Mouse (Mus musculus) spleen, adult 12 weeks (tissue): ENCODE results near the gene Suco.

Experiments
- DNase-seq: peaks from one replicate; pipeline ENCODE4 v3.0.0; 2022; ENCODE audit warnings: low spot score

Gene Suco

DNA sequence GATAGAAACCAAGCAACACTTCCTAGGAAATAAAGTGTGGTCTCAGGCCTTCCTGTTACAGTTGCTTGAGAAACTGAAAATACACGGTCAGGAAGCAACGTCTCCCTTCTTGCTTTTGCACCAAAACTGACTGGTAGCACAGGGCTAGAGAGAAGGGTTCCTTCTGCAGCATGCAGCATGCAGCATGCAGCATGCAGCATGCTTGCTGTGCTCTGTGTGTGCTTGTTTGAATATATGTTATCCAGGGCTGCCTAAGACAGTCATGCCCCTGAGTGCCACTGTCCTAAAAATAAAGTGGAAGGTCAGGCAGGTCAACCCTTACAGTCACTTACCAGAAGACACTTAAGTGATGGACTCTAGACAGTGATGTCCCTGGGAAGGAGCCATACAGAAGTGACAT, 17.6 kb upstream of the Suco start:
- DNase-seq = no peak

DNA sequence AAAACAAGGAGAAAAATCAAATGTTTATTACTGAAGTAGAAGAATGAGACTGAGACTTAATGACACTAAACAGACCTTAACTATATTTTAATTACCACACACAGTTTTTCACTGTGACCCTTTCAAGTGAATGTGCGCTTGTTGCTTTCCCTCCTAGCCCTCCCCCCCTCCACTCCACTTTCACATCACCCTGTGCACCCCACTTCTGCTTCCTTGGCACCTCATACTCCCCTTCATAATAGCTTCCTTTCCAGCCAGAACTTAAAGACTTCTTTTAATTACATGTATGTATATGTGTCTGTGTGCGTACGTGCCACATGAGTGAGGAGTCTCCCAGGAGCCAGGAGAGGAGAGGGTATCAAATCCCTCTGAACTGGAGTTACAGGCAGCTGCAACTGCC, 12.3 kb upstream of the Suco start:
- DNase-seq = no peak

DNA sequence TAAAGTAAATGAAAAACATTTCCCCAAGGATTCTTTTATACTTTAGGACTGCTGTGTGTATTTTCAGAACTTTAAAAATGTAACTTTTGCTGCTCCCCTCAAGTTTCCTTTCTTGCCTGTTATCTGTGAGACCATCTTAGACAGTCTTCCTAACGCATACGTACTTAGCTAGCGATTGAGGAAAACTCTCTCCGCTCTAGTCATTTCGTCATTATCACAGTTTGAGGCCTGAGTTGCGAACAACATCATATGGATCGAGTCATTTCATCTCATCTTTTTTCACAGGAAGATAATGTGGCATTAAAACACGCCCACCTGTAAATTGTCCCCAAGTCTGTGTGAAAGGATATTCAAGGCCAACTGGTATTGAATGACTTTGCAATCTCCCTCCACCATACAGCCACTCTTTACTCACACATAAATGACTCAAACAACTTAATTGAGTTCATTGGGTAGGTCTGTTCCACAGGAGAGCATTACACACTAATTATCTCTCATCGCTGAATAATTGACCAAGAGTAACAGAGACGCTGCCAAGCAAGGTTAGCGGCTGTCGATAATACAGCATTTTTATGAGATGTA, 11.3 kb upstream of the Suco start:
- DNase-seq = no peak

DNA sequence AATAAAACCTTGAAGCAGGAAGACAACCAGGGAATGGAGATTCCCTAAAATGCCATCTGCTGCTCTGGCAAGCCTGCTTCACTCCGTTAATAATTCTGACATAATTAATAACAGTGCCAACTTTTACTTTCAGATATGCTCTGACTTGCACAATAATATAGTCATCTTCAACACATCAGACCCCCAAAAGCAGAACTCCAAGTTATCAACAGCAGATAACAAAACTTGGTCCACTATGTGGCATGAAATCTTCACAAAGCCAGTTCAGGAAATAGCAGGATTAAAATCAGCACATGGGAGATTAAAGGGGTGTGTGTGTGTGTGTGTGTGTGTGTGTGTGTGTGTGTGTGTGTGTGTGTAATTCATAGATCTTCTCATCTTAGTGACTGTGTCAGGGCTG, 9.3 kb upstream of the Suco start:
- DNase-seq = no peak

DNA sequence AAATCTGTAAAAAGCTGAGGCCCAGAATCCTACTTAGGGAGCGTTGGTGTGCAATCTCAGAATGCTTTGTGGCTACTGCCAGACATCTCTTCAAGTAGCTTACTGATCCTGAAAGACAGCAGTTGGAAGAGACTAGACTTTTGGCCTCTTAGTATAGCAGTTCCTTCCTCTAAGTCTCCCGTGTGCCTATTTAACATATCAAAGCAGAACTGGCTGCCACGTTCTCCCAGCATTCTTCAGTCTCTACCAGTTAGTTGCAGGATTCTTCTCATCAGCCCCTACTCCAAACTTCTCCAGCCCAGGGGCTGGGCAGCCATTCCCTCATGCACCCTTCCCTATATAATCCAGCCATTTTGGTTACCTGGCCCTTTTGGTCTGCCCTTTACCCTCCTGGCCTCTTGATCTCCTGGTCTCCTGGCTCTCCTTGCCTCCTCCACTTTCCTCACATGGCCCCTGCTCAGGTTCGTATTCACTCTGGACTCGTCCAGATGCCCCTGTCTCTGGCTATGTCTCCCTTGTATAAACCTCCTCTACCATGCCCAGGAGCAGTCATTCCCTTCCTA, 1.2 kb upstream of the Suco start:
- DNase-seq = no peak

DNA sequence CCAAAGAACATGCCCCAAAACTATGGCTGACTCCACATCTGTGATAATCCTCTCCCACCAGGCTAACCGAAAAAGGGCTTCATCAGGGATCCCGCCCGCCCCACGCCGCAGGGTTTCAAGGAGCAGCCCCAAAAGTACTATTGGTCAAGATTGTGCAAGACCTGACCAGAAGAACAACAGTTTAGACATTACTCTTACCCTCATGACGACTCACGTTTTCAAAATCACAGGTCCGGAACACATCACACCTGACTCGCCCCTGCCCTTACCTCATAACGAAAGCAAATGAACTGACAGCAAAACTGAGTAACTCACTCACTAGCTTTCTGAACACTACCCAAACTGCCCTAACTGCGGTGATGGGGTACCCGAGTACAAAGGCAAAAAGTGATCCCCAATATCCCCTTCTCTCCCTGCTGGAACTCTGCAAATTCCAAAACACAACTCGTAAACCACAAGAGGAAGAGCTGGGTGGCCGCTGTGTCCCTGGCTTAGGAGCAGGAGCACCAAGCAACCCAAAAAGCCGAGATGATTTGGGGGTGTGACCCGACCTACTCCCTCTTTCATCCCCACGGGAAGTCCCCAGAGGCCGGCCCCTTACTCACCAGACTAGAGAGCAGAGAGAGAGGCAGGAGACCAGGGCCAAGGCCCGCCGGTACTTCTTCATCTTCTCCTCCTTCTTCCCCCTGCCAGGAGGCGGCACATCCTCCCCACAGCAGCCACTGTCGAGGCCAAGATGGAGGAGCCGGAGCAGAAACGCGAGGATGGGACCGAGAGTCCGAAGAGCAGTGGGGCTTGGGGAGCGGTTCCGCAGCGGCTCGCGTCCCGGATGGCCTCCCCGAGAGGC, 553 bp downstream of the Suco start:
- peak; percentile 58 for DNase-seq

DNA sequence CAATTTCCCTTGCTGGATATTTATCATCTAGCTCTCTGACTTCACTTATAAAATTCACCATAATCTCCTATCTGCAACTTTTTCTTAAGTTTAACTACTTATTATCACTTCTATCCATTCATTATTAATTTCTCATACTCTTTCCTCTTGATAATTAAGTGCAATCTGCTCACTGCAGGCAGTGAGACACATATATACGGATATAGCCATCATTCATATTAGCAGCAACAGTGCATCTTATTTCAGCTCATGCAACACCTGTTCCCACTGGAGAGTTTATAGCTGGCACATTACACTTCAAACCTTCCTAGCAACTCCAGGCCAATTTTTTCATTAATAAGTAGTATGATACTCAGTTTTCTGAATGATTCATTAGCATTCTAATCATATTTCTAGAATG, 7.1 kb downstream of the Suco start:
- DNase-seq = no peak

DNA sequence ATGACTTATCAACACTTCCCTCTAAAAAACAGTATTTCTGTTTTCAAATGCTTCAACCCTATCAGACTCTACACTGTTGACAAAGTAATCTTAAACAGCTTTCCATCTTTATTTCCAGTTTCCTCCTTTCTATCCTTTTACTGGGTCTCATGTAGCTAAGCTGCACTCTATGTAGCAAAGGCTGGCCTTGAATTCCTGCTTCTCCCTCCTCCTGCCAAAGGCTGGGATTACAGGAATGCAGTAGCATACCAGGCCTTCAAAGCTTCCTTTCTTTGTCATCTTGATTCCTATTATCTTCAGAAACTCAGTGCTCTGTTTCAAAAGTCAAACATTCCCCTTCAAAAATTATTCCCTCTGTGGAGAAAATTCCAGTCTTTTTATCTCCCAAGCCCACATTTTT, 8.1 kb downstream of the Suco start:
- DNase-seq = no peak

DNA sequence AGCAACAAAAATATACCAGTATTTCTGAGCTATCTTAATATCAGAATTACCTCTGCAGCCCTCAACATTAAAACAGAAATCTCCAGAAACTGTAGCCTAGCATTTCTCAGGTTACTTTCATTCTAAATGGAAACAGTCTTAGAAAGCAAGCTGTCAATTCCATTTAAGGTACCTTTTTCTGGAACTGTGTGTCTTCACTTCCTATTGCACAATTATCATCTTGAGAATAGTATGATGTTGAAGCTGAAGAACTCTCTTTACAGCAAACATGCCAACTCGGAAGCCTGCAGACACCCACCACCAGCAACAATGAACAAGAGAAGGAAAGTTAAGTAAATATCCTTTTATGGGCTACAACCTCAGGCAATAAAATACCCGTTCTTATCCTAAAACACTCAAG, 12.7 kb downstream of the Suco start:
- DNase-seq = no peak

DNA sequence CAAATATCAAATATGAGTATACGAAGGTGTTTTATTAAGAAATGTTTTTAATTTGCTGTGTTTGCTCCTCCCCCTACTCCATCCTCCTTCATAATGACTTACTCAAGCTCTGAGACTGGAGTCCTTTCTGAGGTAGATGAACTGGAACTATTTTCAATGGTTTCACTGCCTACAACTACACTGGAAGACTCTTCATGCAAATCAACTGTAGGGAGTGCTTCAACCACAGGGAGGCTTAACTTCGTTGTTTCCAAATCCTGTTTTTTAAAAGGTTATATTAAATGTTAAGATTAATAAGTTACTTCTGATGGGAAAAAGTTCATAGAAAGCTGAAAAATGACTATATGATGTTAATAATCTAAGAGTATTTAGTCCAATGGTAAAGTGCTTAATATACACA, 17.2 kb downstream of the Suco start:
- DNase-seq = no peak

DNA sequence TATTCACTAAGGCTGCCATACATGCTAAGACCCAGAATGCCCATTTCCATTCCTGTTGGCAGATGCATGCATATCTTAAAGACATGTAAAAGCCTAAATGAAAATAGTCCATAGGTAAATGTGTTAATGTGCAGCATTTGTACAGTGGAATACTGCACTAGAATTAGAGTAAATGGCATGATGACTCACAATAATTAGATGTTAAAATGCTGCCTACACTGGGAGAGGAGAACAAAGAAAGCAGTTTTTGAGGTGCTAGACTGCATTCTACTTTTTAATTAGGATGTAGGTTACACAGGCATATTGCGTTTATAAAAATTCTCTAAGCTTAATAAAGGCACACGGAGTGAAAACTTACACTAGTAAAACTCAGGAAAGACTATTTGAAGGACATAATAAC, 49.8 kb downstream of the Suco start:
- DNase-seq = no peak

DNA sequence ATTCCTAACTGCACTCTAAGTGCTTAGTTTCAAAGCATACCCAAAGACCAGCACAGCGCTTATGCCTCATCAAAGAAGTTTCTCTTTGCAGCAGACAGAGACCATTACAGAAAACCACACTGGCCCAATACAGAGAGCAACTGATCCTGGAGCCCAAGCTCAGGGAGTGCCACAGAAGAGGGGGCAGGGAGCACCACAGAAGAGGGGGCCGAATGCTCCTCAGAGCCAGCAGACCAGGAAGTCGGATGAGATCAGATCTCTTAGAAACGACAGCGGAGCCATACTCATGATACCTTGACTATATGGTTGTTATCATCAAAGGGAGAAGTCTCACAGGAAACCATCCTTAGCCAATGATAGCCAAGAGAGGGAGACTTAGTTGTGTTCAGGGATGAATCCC, 67.1 kb downstream of the Suco start:
- DNase-seq = no peak

DNA sequence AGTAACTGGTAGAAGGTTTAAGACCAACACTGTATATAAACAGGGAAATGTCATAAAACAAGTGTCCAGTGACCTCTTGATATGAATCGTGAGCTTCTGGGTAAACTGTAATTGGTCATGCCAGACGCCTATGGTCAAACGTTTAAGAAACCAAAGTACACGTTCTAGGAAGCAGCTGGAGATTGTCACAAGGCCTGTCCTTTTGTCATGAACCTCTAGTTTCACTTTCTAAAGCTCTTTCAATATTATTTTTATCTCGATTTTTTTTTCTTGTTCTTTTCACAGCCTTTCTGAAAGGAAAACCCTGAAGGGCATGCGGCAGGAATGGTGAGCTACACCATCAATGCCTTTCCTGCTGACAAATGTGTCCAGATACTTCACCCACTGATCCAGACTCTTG, 67.5 kb downstream of the Suco start:
- DNase-seq = no peak

DNA sequence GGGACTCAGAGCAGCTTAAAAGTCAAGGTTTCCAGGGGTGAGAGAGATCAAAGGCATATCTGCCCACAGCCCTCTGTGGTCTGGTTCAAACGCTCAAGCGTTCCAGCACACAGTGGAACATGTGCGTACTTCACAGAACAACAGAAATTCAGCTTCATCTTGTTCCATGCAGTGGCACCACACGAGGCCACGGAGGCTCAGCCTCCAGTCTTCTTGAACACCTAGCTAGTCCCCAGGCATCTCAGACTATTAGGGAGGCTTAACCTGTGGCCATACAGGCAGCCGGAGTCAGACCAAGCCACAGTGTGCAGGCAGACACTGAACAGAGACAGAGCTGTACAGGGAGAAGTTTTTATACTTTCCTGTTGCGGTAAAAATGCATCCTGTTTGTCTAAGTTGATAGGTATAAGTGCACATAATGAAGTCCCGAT, 71.9 kb downstream of the Suco start:
- peak; percentile 19 for DNase-seq

DNA sequence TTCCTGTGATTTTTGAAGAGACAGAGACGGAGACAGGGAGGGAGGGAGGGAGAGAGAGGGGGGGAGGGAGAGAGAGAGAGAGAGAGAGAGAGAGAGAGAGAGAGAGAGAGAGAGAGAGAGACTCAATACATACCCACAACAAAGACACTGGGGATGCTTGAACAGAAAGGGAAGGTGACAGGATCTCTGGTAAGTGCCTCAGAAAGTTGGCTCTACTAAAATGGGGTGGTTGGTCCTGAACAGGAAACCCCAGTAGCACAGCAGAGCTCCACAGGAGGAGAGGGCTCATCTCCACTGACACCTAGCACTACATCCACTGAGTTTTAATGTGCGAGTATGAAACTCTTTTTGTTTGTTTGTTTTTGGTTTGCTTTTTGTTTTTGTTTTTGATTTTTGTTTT, 75.2 kb downstream of the Suco start:
- no peak for DNase-seq

DNA sequence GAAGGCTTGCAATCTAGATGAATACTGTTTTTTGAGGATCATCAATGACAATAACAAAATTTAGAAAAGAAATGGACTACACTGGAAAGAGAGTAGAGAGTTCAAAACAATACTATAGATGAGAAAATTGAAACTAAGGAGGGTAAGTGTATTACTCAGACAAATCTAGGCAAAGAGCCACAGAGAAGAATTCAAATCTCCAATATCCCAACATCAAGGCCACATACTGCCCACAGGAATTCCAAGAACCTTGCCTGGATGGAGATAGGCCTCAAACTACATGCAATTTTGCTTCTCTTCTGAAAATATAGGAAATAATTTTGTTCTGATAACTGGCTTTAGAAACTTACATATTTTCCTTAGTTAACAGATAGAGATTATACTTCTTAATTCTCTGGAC, 76.2 kb downstream of the Suco start:
- no peak for DNase-seq

DNA sequence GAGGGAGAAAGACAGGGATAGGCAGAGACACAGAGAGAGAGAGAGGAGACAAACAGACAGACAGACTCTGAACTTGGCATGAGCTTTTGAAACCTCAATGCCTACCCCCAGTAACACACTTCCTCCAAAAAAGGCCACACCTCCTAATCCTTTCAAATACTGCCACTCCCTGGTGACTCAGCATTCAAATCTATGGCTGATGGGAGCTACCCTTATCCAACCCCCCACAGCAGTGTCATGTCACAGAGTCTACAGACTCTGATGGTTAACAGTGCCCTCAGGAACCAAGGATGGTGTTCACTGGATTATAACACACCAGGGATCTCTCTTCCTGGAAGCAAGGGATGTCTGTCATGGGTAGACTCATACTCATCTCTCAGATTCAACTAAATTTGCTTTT, 76.7 kb downstream of the Suco start:
- no peak for DNase-seq

DNA sequence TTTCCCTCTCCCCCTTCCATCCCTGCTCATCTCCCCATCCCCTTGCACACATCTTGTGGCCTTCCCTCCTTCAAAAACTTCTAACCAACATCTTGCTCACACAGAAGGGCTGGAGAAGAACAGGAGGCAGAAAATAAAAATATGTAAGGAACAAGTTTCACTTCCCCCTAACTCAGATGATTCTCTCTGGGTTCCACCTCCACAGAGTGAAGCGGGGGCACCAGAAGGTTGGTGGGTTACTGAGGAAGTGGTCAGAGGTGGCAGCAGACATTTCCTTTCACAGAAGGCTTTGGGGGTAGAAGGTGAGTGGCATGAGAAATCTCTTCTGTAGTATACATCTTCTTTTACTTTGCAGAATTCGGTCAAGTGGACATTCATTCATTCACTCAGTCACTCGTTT, 77.6 kb downstream of the Suco start:
- DNase-seq = no peak

DNA sequence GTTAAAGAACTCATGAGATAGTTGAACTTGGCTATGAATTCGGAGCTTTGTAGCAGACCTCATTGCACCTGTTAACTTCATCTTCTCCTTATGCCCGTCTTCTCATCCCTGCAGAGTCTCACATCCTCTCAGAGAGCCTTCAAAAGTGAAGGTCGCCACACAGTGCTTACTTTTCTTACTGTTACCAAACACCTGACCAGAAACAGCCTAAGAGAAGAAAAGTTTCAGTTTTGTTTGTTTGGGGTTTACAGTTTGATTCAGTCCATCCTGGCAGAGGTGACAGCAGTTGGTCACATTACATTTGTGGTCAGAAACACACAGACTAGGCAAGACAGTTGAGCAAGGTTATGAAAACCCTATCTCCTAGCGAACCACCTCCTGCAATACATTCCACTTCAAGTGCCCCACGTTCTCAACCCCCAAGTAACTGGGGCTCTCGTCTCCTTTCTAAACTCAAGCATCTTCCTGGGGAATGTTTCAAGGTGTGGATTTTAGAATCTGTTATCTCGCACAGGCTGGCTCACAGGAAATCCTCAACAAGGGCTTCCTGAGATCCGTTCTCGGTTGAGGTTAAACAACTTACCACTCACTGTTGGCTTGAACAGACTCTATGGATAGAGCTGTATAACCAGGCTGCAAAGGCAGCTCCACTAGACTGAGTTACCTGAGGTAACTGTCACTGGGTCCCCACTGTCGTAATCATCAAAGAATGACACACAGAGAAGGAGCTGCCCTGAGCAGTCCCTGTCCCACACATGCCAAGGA, 81.9 kb downstream of the Suco start:
- DNase-seq = no peak

DNA sequence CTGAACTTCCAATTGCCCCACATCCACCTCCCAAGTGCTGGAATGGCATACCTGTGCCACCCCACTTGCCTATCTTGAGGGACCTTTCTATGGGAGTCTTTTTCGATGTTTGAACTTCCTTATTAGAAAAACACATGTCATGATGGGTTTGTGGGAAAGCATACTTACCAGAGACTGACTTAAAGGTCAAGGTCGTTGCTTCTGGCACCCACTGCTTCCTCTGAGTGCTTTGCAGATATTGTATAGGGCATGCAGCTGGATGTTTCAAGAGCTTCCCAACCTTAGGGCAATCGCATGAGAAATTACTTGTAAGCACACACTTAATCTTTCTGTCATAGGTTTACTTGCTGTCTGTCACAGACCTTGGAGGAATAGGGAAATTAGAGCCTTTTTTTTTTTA, 83.2 kb downstream of the Suco start:
- DNase-seq = no peak

DNA sequence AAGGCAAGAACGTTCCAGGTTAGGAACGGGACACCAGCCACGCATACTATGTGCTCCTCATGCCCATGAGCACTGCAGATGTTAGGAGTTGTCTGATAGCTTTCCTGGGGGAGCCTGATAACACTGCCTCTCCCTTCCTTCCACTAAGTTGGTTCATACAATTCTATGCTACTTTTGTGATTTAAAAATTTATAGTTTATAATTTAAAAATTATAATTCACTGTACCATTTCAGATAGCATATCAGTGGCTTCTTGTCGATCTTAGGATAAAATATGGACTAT, 83.9 kb downstream of the Suco start:
- no peak for DNase-seq

DNA sequence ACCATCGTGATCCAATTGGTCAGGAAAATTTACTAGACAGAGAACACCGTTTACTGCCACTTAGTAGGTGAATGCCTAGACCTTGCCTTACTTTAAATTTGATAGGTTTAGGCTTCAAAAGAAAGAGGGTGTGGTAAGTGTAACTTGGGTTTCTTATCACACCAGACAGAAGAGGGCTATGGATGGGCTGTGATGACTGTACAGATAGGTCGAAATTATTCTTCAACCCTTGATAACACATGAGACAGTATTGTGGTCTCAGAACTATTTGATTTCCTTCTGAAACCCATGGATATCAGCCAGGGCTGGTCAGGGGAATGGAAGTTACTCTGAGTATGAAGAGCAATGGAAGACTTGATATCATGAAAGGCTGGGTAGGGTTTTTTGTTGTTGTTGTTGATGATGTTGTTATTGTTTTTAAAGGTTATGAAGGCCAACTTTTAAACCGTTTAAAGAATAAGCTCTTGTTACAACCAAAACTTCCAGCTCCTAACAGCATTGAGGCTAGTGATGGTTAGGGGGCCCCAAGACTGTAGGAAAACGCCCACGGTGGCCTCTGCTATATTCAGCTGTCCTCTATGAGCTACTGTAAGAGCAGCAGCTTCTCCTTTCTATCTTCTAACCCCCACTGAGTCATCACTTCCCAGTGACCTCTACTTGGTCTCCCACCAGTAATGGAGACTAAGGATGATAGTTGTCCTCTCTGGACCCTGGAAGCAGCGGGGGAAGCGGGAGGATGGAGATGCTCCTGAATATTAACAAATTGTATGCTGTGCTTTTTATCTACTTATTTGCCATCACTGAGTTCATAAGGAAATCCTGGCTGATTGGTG, 84.4 kb downstream of the Suco start:
- DNase-seq = no peak
